Mouse (Mus musculus): Measurements from ENCODE around the gene BC005561. TPM values are rescaled to one million over a fixed set of nuclear protein-coding genes. Genes with fewer than 3 reads are reported as not detected.
"Not testable (repeated sequence)": the region's sequence is repeated elsewhere in the genome, so short reads cannot be mapped to it uniquely, and the experiment has no call there.

The BC005561 gene
- total RNA-seq, 1 experiment: 7.6 TPM

DNA sequence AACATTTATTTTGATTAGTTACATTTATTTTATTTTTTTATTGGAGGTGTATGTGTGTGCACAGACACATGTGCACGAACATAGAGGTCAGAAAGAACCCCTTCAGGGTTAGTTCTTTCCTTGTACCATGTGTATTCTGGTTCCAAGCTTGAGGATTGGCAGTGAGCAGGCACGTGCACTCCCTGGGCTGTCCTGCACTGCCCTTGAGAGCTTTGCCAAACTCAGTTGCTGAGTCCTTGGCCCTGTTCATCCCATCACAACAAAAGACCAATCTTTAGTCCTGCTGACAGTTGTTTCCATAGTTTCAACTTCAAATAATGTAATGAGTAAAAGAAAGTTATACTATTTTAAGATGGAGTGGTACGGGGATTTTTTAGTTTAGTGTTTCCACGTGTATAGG, 31.2 kb downstream of the BC005561 start:
- Histone ChIP-seq H3K4me1 (ENCODE audit: control insufficient read depth in 2 of 2, insufficient read depth in 2 of 2, low read length in 2 of 2, poor library complexity in 1 of 2) (no peaks in the 10 kb centered on the region), H3K36me3 (ENCODE audit: control insufficient read depth, insufficient read depth, low read length, poor library complexity, severe bottlenecking) (peaks cover 11% of the 10 kb centered on the region; the same call in 1 of the 2 replicates), H3K9ac (ENCODE audit: insufficient read depth, low read depth, low read length, poor library complexity, severe bottlenecking) (no peak overlapping the region), H3K9me3 (ENCODE audit: control insufficient read depth, insufficient read depth, low read depth, low read length) (no peaks in the 10 kb centered on the region), H3K27ac (ENCODE audit: insufficient read depth, low read depth, low read length, poor library complexity, severe bottlenecking) (no peak overlapping the region), H3K4me3 (ENCODE audit: insufficient read depth in 1 of 2, low read depth in 1 of 2, low read length in 2 of 2, poor library complexity in 1 of 2, severe bottlenecking in 1 of 2) (no peak overlapping the region)
- DNase-seq (ENCODE audit: low read depth, low spot score): no peak
- in situ Hi-C loops (cut with MboI; ENCODE audit: low sequenced_read_pairs in 2 of 2, unreplicated experiment in 2 of 2): no loop called here
- TF ChIP-seq ZC3H11A (IDR thresholded peaks at IDR 0.05; ENCODE audit: borderline replicate concordance, low read depth, low read length) (no peak), HCFC1 (IDR thresholded peaks at IDR 0.05; ENCODE audit: borderline replicate concordance, insufficient read depth, low read length) (no peak), ZNF384 (IDR thresholded peaks at IDR 0.05; ENCODE audit: low read depth, low read length) (no peak)

DNA sequence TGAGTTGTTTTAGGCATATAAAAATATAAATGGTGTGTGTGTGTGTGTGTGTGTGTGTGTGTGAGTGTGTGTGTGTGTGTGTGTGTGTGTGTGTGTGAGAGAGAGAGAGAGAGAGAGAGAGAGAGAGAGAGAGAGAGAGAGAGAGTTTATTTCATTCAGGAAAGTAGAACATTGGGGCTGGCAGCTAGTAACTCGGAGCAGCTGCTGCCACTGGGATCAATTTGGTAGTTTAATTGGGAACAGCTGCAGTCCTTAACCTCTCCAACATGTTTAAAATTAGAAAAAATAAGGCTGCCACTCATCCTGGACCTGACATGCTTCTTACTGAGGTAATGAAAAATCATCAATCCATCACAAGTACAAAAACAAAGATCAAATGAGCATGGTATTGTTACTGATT, 59.9 kb downstream of the BC005561 start:
- H3K36me3 ChIP-seq (ENCODE audit: control insufficient read depth, insufficient read depth, low read length, poor library complexity, severe bottlenecking); in situ Hi-C loops (cut with MboI; ENCODE audit: low sequenced_read_pairs in 2 of 2, unreplicated experiment in 2 of 2); H3K4me3 ChIP-seq (ENCODE audit: insufficient read depth in 1 of 2, low read depth in 1 of 2, low read length in 2 of 2, poor library complexity in 1 of 2, severe bottlenecking in 1 of 2); DNase-seq (ENCODE audit: low read depth, low spot score); H3K4me1 ChIP-seq (ENCODE audit: control insufficient read depth in 2 of 2, insufficient read depth in 2 of 2, low read length in 2 of 2, poor library complexity in 1 of 2); H3K9me3 ChIP-seq (ENCODE audit: control insufficient read depth, insufficient read depth, low read depth, low read length); H3K27ac ChIP-seq (ENCODE audit: insufficient read depth, low read depth, low read length, poor library complexity, severe bottlenecking); H3K9ac ChIP-seq (ENCODE audit: insufficient read depth, low read depth, low read length, poor library complexity, severe bottlenecking): not testable (repeated sequence)

DNA sequence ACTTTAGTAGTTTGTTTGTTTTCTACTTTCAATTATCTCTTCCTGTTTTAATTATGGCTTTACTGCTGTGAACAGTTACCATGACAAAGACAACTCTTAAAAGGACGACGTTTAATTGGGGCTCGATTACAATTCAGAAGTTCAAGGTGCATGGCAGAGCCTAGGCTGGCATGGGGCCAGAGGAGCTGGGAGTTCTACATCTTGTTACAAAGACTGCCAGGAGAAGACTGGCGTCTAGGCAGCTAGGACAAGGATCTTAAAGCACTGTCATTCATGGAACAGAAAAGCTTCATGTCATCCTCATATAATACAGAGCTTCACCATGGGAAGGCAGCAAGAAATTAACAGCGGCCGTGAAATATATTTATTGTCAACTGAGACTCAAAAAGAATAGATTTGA, 62.6 kb downstream of the BC005561 start:
- TF ChIP-seq CHD2 (IDR thresholded peaks at IDR 0.05; ENCODE audit: low read depth, low read length) (no peak), HCFC1 (IDR thresholded peaks at IDR 0.05; ENCODE audit: borderline replicate concordance, insufficient read depth, low read length) (no peak), ZNF384 (IDR thresholded peaks at IDR 0.05; ENCODE audit: low read depth, low read length) (no peak), ZC3H11A (IDR thresholded peaks at IDR 0.05; ENCODE audit: borderline replicate concordance, low read depth, low read length) (no peak), MAFK (IDR thresholded peaks at IDR 0.05; ENCODE audit: insufficient read depth, low read depth, low read length) (no peak)
- no peak overlapping the region for H3K27ac ChIP-seq (ENCODE audit: insufficient read depth, low read depth, low read length, poor library complexity, severe bottlenecking)
- H3K9ac ChIP-seq (ENCODE audit: insufficient read depth, low read depth, low read length, poor library complexity, severe bottlenecking): no peak overlapping the region; the same call in 1 of the 2 replicates
- DNase-seq (ENCODE audit: low read depth, low spot score): no peak
- H3K36me3 ChIP-seq (ENCODE audit: control insufficient read depth, insufficient read depth, low read length, poor library complexity, severe bottlenecking): no peaks in the 10 kb centered on the region
- H3K9me3 ChIP-seq (ENCODE audit: control insufficient read depth, insufficient read depth, low read depth, low read length): no peaks in the 10 kb centered on the region; the same call in 1 of the 2 replicates
- H3K4me3 ChIP-seq (ENCODE audit: insufficient read depth in 1 of 2, low read depth in 1 of 2, low read length in 2 of 2, poor library complexity in 1 of 2, severe bottlenecking in 1 of 2): peak overlapping the region; percentile 84 to 97; a peak in 3 of 4 replicates
- H3K4me1 ChIP-seq (ENCODE audit: control insufficient read depth in 2 of 2, insufficient read depth in 2 of 2, low read length in 2 of 2, poor library complexity in 1 of 2): 0 out of 4 replicates have a peak, but pooled peaks cover 0 to 1% of the 10 kb centered on the region in 2 experiments
- in situ Hi-C loops (cut with MboI; ENCODE audit: low sequenced_read_pairs in 2 of 2, unreplicated experiment in 2 of 2): no loop called here

DNA sequence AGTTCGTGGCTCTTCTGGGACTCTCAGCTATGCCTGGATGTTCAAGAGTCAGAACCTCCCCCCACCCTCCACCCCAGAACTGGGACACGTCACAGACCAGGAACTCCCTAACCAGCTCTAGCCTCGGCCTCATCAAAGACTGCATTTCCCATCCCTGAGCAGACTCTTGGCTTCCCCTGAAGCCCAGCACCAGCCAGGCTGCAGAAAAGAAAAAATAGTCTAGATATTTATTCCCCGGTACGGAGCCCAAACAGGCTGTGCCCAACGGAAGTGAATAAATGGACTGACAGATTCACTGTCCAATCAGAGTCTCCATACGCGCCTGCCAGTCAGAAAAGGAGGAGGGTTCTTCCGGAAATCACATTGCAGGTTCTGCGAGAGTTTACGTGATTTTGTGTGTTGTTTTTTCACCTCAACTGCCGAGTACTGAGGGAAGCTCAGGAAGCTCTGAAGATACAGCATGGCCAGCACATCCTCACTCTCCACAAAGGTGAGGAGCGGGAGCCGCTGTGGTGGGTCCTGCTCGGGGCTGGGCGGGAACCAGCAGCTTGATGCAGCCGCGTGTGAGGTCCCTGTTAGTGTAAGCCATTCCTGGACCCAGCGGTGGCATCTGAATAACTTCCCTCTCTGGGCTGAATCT, 63.2 kb downstream of the BC005561 start:
- in situ Hi-C loops (cut with MboI; ENCODE audit: low sequenced_read_pairs in 2 of 2, unreplicated experiment in 2 of 2); H3K9me3 ChIP-seq (ENCODE audit: control insufficient read depth, insufficient read depth, low read depth, low read length); H3K36me3 ChIP-seq (ENCODE audit: control insufficient read depth, insufficient read depth, low read length, poor library complexity, severe bottlenecking); H3K4me1 ChIP-seq (ENCODE audit: control insufficient read depth in 2 of 2, insufficient read depth in 2 of 2, low read length in 2 of 2, poor library complexity in 1 of 2): not testable (repeated sequence)
- peak; percentile 93 for TF ChIP-seq CHD2 (IDR thresholded peaks at IDR 0.05; ENCODE audit: low read depth, low read length)
- Histone ChIP-seq H3K9ac (ENCODE audit: insufficient read depth, low read depth, low read length, poor library complexity, severe bottlenecking) (peak overlapping the region; percentile 95), H3K27ac (ENCODE audit: insufficient read depth, low read depth, low read length, poor library complexity, severe bottlenecking) (peak overlapping the region; percentile 89), H3K4me3 (ENCODE audit: insufficient read depth in 1 of 2, low read depth in 1 of 2, low read length in 2 of 2, poor library complexity in 1 of 2, severe bottlenecking in 1 of 2) (peak overlapping the region; percentile 84 to 97)
- peak; percentile 75 for DNase-seq (ENCODE audit: low read depth, low spot score)

Other genes starting within 250 kb of the BC005561 start
- gene Ibsp, start 209.2 kb upstream of the BC005561 start, total RNA-seq (2012; rRNA removed): not detected in 2 replicates
- not detected in 2 replicates for gene Mepe, start 183.0 kb upstream of the BC005561 start, total RNA-seq (2012; rRNA removed)
- gene Spp1, start 73.2 kb upstream of the BC005561 start, total RNA-seq (2012; rRNA removed): 654 and 1,326 TPM in 2 replicates
- 38.7 and 64.4 TPM in 2 replicates for gene Pkd2, start 48.9 kb upstream of the BC005561 start, total RNA-seq (2012; rRNA removed)

Measured in ES-E14 (cell line).